Mouse (Mus musculus) gastrocnemius, adult 2 months (tissue): Measurements from ENCODE around the gene Asb3. TPM values are rescaled to one million over a fixed set of nuclear protein-coding genes. Genes with fewer than 3 reads are reported as not detected.
"Not testable (repeated sequence)": the region's sequence is repeated elsewhere in the genome, so short reads cannot be mapped to it uniquely, and the experiment has no call there.

Source experiments
- DNase-seq: peaks from one replicate; pipeline ENCODE4 v3.0.0; 2022
- H3K27ac ChIP-seq: fragments of 200-600 bp; 2 replicates; pipeline ENCODE4 v1.8.1; 2022; ENCODE audit warnings: mild to moderate bottlenecking
- H3K4me3 ChIP-seq: fragments of 200-600 bp; 2 replicates; pipeline ENCODE4 v1.8.1; 2022; ENCODE audit warnings: mild to moderate bottlenecking, moderate library complexity
- CTCF ChIP-seq: fragments of 200-600 bp; IDR thresholded peaks from 2 replicates; pipeline ENCODE4 v1.8.1; 2022; ENCODE audit warnings: antibody characterized with exemption, mild to moderate bottlenecking, moderate library complexity
- intact Hi-C: fragments of 180-260 bp; cut with DNase I; formaldehyde crosslinking; loops from one replicate; pipeline ENCODE4 v1.15.1; 2025
- total RNA-seq, 2 experiments: library from RNA; stranded (reverse); gene quantifications; 2 replicates each; pipeline ENCODE4 v1.2.3; 2021

Gene Asb3
- total RNA-seq, 2 experiments from 2014 or later, result 7.7 to 8.4 TPM

DNA sequence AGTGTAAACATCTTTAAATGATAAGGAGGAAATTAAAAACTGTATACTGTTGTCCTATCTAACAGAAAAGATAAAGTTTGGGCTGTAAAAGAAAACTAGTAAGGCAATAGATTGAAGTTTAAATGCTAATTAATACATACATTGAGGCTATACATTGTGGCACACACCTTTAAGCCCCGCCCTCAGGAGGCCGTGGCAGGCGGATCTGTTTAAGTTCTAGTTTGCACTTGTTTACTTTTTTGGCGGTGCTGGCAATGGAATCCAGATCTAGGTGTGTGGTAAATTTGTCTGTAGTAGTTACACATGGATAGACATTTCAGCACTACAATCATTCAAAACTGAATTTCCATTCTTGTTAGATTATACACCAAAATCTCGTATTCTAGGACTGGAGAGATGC, 67.6 kb downstream of the Asb3 start:
- Histone ChIP-seq H3K27ac (peak overlapping the region; percentile 91; the same call in 1 of the 2 replicates), H3K4me3 (peak overlapping the region; percentile 96)
- DNase-seq, result peak; percentile 17
- no peak for TF ChIP-seq CTCF
- intact Hi-C loops, result loop anchor here (5.0 kb wide), 1 partner anchor 34 kb away; the partner anchor contains the start of gene Chac2

DNA sequence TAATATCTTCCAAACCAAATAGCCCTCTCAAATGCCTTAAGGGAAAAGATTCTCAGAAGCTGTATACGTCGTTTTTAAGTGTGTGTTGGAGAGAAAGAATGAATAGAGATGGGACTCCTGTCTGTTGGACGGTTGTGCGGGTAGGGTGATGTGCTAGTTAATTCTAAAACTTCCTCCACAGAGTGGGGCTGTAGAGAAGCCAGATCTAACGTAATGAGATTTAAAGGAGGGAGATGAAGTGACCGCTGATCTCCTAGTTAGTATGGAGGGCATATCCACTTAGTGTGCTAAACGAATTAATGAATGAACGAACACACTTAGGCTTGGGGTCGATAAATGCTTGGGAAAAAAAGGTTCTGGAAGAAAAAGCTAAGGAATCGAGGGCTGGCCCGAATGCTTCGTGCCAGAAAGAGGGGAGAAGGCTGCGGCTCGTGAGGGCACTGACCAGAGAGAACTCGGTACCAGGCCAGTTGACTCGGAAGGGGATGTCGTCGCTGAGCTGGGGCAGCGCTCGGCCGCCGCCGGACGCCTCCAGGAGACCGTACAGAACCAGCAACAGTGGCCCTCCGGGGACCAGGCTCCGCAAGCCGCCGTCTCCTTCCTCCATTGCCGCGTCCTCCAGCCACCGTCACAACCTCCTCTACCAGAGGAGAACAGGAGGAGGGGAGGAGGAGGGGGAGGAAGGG, 68.4 kb downstream of the Asb3 start:
- no peak for TF ChIP-seq CTCF
- peak; percentile 61 for DNase-seq
- intact Hi-C loops, result loop anchor here (5.0 kb wide), 1 partner anchor 34 kb away; the partner anchor contains the start of gene Chac2
- peak overlapping the region; percentile 96 for H3K4me3 ChIP-seq
- H3K27ac ChIP-seq, result peak overlapping the region; percentile 91

GRCm38 (mm10) chr11:30954279-30954725, 69.1 kb downstream of the Asb3 start, which contains the start of gene Erlec1:
Gene Erlec1 (minus strand): TSS chr11:30954335.
- peak; percentile 37 for TF ChIP-seq CTCF
- H3K27ac ChIP-seq, result peak within 1 kb of the TSS; percentile 91
- DNase-seq, result peak; percentile 92
- intact Hi-C loops, result loop anchor here (5.0 kb wide), 1 partner anchor 33 kb away; the partner anchor contains the start of gene Chac2
- H3K4me3 ChIP-seq, result peak within 1 kb of the TSS; percentile 96

GRCm38 (mm10) chr11:30985237-30985636, 100.0 kb downstream of the Asb3 start:
- peak overlapping the region; percentile 81 for H3K4me3 ChIP-seq
- peak overlapping the region; percentile 94 for H3K27ac ChIP-seq
- intact Hi-C loops, result loop anchor here (5.0 kb wide), 1 partner anchor 33 kb away; the partner anchor contains the start of gene Erlec1
- no peak for TF ChIP-seq CTCF
- no peak for DNase-seq

- Histone ChIP-seq H3K27ac (peak within 1 kb of the TSS; percentile 94), H3K4me3 (peak within 1 kb of the TSS; percentile 81)
- DNase-seq, result peak; percentile 95
- TF ChIP-seq CTCF, result no peak
- intact Hi-C loops, result loop anchor here (5.0 kb wide), 1 partner anchor 34 kb away; the partner anchor contains the start of gene Erlec1
Measured at GRCm38 (mm10) chr11:30985877-30986624, 100.8 kb downstream of the Asb3 start, which contains the start of gene Chac2. Gene Chac2 (minus strand): TSS chr11:30986350.

GRCm38 (mm10) chr11:30986625-30987017, 101.4 kb downstream of the Asb3 start:
- TF ChIP-seq CTCF, result no peak
- intact Hi-C loops, result loop anchor here (5.0 kb wide), 1 partner anchor 34 kb away; the partner anchor contains the start of gene Erlec1
- H3K4me3 ChIP-seq, result peak overlapping the region; percentile 81
- H3K27ac ChIP-seq, result peak overlapping the region; percentile 94
- no peak for DNase-seq

DNA sequence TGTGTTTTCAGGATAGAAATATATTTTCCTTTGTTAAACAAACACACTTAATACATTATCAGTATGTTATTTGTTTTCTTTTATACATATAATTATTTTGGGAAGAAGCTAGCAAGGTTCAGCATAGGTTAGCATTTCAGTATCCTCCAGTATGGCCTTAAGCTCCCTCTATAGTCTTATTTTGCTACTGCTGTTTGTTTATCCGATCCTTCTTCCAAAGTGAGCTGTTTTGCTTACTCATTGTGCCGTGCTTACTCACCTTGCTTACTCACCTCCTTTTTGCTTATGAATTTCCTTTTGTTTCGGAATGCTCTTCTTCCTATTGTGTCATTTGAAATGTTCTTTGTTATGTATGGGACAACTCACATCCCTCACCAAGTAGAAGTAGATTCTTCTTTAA, 111.5 kb downstream of the Asb3 start:
- H3K4me3 ChIP-seq, result no peak overlapping the region
- no peak overlapping the region for H3K27ac ChIP-seq
- no peak for TF ChIP-seq CTCF
- intact Hi-C loops, result no loop called here
- no peak for DNase-seq

DNA sequence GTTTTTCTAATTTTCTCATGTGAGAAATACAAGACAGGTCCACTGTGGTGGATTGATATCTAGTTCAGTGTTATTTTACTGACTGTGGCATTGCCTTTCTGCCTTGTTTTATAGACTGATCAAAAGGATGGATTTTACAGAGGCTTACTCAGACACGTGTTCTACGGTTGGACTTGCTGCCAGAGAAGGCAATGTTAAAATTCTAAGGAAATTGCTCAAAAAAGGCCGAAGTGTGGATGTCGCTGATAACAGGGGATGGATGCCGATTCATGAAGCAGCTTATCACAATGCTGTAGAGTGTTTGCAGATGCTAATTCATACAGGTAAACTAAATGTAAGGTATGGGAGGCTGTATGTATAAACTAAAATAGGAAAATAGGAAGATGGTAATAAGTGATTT, 113.0 kb downstream of the Asb3 start:
- intact Hi-C loops, result no loop called here
- Histone ChIP-seq H3K4me3 (no peak overlapping the region), H3K27ac (no peak overlapping the region)
- no peak for DNase-seq
- no peak for TF ChIP-seq CTCF

GRCm38 (mm10) chr11:30998704-30999103, 113.5 kb downstream of the Asb3 start:
- no peak overlapping the region for H3K4me3 ChIP-seq
- no peak overlapping the region for H3K27ac ChIP-seq
- intact Hi-C loops, result no loop called here
- no peak for DNase-seq
- TF ChIP-seq CTCF, result no peak

DNA sequence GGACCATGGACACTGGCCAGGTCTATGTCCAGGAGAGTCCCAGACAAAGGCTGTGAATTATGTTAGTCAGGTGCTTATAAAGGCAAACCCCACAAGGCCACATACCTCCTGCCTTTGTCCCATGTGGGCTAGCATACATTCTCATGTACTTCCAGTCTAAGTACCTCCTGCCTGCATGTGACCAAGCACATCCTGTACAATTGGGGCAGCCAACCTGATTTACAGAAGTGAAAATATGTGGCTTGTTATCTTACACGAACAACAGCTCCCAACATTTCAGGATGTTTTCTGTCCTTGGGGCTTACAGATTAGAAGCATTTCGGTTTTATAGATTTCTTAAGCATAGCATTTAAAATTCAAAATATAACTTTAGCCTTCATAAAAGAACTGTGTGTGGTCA, 114.8 kb downstream of the Asb3 start:
- DNase-seq, result no peak
- H3K4me3 ChIP-seq, result no peak overlapping the region
- intact Hi-C loops, result no loop called here
- TF ChIP-seq CTCF, result no peak
- no peak overlapping the region for H3K27ac ChIP-seq

DNA sequence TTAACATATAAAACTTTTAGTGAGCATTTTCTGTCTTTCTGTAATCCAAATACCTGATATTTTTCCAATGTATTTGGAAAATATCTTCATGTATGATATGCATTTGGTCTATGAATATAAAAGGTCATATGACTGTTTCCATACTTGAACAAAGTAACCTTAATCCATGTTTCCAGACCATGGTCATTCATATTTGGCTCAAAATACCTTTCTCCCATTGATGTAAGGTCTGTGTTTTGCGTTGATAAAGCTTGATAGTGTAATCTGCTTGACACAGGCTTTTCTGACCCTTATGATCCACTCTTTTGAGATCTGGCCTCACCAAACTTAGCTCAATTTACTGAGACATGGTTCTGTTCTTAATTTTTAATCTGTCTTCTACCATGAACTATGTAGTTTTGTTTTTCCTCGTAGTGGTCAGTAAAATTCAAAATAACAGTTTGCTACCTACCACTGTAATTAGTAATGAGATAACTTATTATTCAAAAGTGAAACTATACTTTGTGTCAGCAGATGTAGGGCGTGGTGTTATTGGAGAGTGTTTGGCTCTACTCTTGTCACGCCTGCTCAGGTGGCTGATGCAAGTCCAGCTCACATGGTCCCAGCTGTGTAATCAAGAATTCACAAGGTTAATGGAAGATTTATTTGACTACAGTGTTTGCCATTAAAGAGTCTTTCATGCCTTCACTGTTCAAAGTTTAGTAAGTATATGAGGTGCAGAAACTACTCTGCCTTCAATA, 116.1 kb downstream of the Asb3 start:
- peak; percentile 21 for DNase-seq
- intact Hi-C loops, result no loop called here
- Histone ChIP-seq H3K27ac (no peak overlapping the region), H3K4me3 (no peak overlapping the region)
- TF ChIP-seq CTCF, result no peak

GRCm38 (mm10) chr11:31009668-31010067, 124.5 kb downstream of the Asb3 start:
- H3K27ac ChIP-seq, intact Hi-C loops, DNase-seq, H3K4me3 ChIP-seq: not testable (repeated sequence)

GRCm38 (mm10) chr11:31017466-31017865, 132.2 kb downstream of the Asb3 start:
- intact Hi-C loops, H3K27ac ChIP-seq, H3K4me3 ChIP-seq, DNase-seq: not testable (repeated sequence)
